Mouse (Mus musculus) cerebellum, adult 2 months (tissue): Measurements from ENCODE around the gene Rgs11. TPM values are rescaled to one million over a fixed set of nuclear protein-coding genes. Genes with fewer than 3 reads are reported as not detected.

Experiments used
- DNase-seq, 2 experiments: peaks; one replicate each; pipeline ENCODE4 v3.0.0; 2021
- H3K27ac ChIP-seq: fragments of 200-500 bp; 2 replicates; pipeline ENCODE4 v1.5.1; 2012; ENCODE audit warnings: low read length, control low read depth, inconsistent platforms; ENCODE audit not compliant: insufficient read depth
- H3K27me3 ChIP-seq: fragments of 200-500 bp; 2 replicates; pipeline ENCODE4 v1.6.1; 2012; ENCODE audit warnings: inconsistent platforms, mild to moderate bottlenecking, low read length, moderate library complexity; ENCODE audit not compliant: control insufficient read depth, insufficient read depth
- H3K4me1 ChIP-seq: fragments of 200-500 bp; 2 replicates; pipeline ENCODE4 v1.6.1; 2011; ENCODE audit warnings: low read length; ENCODE audit not compliant: control insufficient read depth, insufficient read depth
- H3K4me3 ChIP-seq: fragments of 200-500 bp; replicated peaks from 2 replicates; pipeline ENCODE3; 2011; ENCODE audit warnings: mild to moderate bottlenecking, low read depth, low read length, control low read depth; ENCODE audit not compliant: insufficient read depth
- CTCF ChIP-seq: fragments of 200-500 bp; IDR thresholded peaks from 2 replicates; pipeline ENCODE4 v1.5.1; 2011; ENCODE audit warnings: low read depth, mild to moderate bottlenecking, control low read depth, low read length, moderate library complexity, borderline replicate concordance; ENCODE audit not compliant: insufficient read depth
- POLR2A ChIP-seq: fragments of 200-500 bp; IDR thresholded peaks from 2 replicates; pipeline ENCODE4 v1.6.1; 2011; ENCODE audit warnings: low read length, control low read depth, borderline replicate concordance; ENCODE audit not compliant: insufficient read depth
- WGBS: fragments of 180-500 bp; shearing (Covaris S2); methylation state at CpG from one replicate; pipeline ENCODE4 v1.1.7; 2018; 5-methylcytosine and 5-hydroxymethylcytosine counted together
- polyA plus RNA-seq: library from polyadenylated mRNA; depleted of rRNA; stranded (reverse); fragments of >200 nt; gene quantifications from 2 replicates; pipeline ENCODE4 v1.2.3, GENCODE M21; 2012

Gene Rgs11
- polyA plus RNA-seq, 1 experiment, result 23.0 TPM

DNA sequence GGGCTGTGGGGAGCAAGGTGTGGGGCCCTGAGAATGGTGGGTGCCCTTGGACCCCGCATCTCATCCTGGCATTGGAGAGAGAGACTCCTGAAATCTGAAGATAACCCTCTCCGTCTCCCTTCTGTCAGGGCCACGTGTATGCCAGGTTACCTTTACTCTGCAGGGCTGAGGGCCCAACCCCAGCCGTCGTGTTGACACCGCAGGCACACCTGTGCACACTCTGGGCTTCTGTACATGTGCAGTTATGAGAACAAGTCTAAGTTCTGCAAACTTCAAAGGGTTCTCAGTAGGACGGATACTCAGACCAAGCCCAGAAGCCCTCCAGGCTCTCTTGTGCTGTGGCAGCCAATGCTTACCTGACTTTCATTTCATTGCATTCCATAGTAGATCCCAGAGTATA, 9.5 kb downstream of the Rgs11 start:
- Histone ChIP-seq H3K4me1 (no peaks in the 10 kb centered on the region), H3K27ac (no peak overlapping the region), H3K4me3 (no peak overlapping the region), H3K27me3 (no peaks in the 10 kb centered on the region)
- TF ChIP-seq CTCF (no peak), POLR2A (no peak)
- 95% methylated on average over 7 of the region's 7 CpGs for WGBS
- DNase-seq, result no peak

DNA sequence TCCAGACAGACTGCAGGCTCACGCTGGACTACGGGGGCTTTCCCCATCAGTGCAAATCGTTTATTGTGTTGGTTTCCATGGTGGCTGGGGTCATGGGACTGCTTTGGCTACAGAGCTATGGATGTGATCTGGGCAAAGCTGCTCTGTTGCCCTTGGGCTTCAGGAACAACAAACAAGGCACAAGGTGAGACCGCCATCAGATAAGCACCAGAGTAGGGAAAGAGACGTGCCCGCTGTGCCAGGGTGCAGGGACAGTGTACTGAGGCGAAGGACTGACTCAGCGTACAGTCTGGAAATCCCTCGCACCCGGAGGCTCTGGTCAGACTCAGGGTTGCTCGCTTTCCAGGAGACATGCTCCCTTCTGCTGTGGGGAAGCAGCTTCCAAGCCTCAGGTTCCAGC, 9.9 kb downstream of the Rgs11 start:
- no peak for TF ChIP-seq POLR2A
- TF ChIP-seq CTCF, result no peak
- 84% methylated on average over 11 of the region's 11 CpGs for WGBS
- no peaks in the 10 kb centered on the region for H3K27me3 ChIP-seq
- no peak overlapping the region for H3K27ac ChIP-seq
- H3K4me1 ChIP-seq, result no peaks in the 10 kb centered on the region
- H3K4me3 ChIP-seq, result no peak overlapping the region
- DNase-seq, result no peak

DNA sequence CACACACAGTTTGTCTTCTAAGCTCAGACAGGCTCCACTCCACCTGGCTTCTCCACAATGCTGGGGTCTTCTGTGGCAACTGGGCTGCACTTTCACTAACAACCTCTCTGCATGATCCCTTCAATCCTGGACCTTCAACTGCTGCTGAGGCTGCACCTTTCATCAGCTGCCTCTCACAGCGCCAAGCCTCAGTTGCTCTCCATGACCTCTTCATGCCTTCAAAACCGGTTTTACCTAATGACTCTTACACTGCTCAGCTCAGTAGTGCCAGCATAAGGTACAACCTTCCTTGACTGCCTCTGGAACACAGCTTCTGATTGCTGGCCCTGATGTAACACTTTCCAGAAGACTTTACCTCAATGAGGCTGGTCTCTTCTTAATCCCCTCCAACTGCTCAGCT, 18.8 kb downstream of the Rgs11 start:
- Histone ChIP-seq H3K4me1 (no peaks in the 10 kb centered on the region), H3K4me3 (no peak overlapping the region), H3K27ac (no peak overlapping the region), H3K27me3 (no peaks in the 10 kb centered on the region)
- WGBS, result 77% methylated on average over 2 of the region's 2 CpGs
- TF ChIP-seq CTCF, result no peak
- TF ChIP-seq POLR2A, result no peak
- DNase-seq, result no peak

DNA sequence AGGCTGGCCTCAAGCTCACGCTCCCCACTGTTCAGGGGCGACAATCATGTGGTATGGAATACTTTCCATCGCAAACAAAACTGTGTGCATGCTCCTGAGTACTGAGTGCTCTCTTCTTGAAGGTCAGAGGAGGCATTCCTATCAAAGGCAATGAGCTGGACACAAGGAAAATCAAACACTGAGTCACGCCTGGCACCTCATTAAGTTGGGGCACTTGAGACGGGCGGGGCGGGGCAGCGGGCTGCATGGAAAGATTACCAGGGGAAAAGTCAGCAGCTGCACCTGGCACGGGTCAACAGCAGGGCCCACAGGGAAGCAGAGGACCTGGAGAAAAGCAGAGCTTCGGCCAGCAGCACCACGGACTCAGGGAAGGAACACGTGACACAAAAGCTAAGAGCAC, 22.4 kb downstream of the Rgs11 start:
- H3K27ac ChIP-seq, result no peak overlapping the region
- H3K4me3 ChIP-seq, result no peak overlapping the region
- WGBS, result 82% methylated on average over 12 of the region's 12 CpGs
- no peaks in the 10 kb centered on the region; the same call in 1 of the 2 replicates for H3K4me1 ChIP-seq
- TF ChIP-seq POLR2A (no peak), CTCF (no peak)
- DNase-seq, result no peak
- no peaks in the 10 kb centered on the region for H3K27me3 ChIP-seq

DNA sequence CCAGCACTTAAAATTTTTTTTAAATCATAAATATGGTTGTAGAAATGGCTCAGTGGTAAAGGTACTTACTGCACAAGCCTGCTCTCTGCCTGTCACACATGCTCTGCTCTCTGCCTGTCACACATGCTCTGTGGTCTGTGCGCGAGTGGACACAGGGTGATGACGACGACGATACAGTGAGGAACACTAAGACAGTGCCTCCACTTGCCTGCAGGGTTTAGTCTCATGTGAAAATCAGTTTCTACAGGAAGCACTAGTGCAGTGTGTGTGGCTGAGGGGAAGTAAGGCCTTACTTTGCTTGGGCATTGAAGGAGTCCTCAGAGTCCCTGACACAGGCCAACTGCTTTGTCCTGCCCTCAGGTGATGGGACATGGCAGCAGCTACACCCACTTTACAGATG, 27.0 kb downstream of the Rgs11 start:
- WGBS, result 90% methylated on average over 5 of the region's 5 CpGs

DNA sequence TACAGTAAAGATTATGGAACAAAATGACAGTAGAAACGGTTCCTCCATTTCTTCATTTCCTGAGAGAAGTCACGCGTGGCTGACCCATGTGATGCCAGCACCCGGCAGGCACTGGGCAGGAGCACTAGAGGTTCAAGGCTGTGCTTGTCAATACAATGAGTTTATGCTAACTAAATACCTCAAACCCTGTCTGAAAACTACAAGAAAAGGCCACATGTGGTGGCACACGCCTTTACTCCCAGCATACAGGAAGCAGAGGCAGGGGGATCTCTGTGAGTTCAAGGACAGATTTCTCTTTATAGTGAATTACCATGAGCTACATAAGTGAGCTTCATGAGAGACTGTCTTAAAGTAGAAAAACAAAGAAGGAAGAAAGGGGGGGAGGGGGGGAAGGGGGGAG, 28.4 kb downstream of the Rgs11 start:
- TF ChIP-seq CTCF (no peak), POLR2A (no peak)
- Histone ChIP-seq H3K27me3 (no peaks in the 10 kb centered on the region), H3K27ac (no peak overlapping the region), H3K4me1 (no peaks in the 10 kb centered on the region; the same call in 1 of the 2 replicates), H3K4me3 (no peak overlapping the region)
- no peak for DNase-seq
- WGBS, result 88% methylated on average over 5 of the region's 5 CpGs

More for the DNA sequence above, 27.0 kb downstream of the Rgs11 start:
- TF ChIP-seq CTCF (no peak), POLR2A (no peak)
- no peak for DNase-seq
- no peak overlapping the region for H3K4me3 ChIP-seq
- no peak overlapping the region for H3K27ac ChIP-seq
- H3K27me3 ChIP-seq, result no peaks in the 10 kb centered on the region
- H3K4me1 ChIP-seq, result no peaks in the 10 kb centered on the region; the same call in 1 of the 2 replicates

DNA sequence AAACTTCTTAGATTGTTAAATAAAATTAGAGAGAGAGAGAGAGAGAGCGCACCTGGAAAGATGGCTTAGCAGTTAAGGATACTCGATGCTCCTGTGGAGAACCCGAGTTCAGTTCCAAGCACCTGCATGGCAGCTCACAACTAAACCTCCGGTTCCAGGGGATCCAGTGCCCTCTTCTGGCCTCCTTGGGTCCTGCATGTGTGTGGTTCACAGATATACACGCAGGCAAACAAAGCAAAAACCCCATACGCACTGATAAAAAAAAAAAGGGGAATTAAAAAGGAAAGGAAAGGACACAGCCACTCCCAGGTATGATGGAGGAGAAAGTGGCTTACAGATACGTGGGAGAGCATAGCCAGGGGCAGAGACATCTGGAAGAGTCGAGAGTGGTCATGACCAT, 30.1 kb downstream of the Rgs11 start:
- TF ChIP-seq CTCF (peak; percentile 9; the same call in 1 of the 2 replicates), POLR2A (no peak)
- Histone ChIP-seq H3K4me1 (no peaks in the 10 kb centered on the region; the same call in 1 of the 2 replicates), H3K27ac (no peak overlapping the region), H3K27me3 (no peaks in the 10 kb centered on the region), H3K4me3 (no peak overlapping the region)
- DNase-seq, result no peak
- 73% methylated on average over 8 of the region's 8 CpGs for WGBS

DNA sequence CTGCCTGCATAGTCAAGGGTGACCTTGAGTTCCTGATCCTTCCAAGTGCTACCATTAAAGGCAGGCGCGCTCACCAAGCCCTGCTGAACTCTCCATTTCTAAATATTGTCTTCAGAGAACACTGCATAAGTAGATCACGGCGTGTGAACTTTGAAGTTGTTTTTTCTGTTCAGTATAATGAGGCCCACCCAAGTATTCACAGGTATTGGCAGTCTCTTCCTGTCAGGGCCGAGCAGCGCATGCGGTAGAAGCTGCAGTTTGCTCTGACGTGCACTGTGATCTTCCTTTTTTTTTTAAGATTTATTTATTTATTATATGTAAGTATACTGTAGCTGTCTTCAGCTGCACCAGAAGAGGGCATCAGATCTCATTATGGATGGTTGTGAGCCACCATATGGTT, 31.6 kb downstream of the Rgs11 start:
- 90% methylated on average over 8 of the region's 8 CpGs for WGBS
- TF ChIP-seq CTCF (no peak), POLR2A (no peak)
- Histone ChIP-seq H3K27ac (no peak overlapping the region), H3K27me3 (no peaks in the 10 kb centered on the region), H3K4me3 (no peak overlapping the region), H3K4me1 (no peaks in the 10 kb centered on the region)
- no peak for DNase-seq
